Mouse (Mus musculus) forebrain, embryonic 11.5 days (tissue): ENCODE results near the gene Exd1. TPM values are rescaled to one million over a fixed set of nuclear protein-coding genes. Genes with fewer than 3 reads are reported as not detected.

Source experiments
- ATAC-seq: fragments of 200-750 bp; cut with Nextera tagmentation; replicated peaks from 2 replicates; pipeline ENCODE4 v1.8.0; 2017; ENCODE audit warnings: moderate TSS enrichment; ENCODE audit not compliant: low FRiP score
- DNase-seq: peaks from one replicate; pipeline ENCODE4 v3.0.0-alpha.2; 2017; ENCODE audit warnings: low spot score
- H3K27ac ChIP-seq: fragments of 300-500 bp; sonication (generic); 2 replicates; pipeline ENCODE4 v1.5.1; 2014; ENCODE audit warnings: low read depth, low read length
- H3K27me3 ChIP-seq: fragments of 300-500 bp; sonication (generic); 2 replicates; pipeline ENCODE4 v1.6.1; 2014; ENCODE audit warnings: mild to moderate bottlenecking, low read length, mixed read lengths; ENCODE audit not compliant: control insufficient read depth, insufficient read depth
- H3K36me3 ChIP-seq: fragments of 300-500 bp; sonication (generic); 2 replicates; pipeline ENCODE4 v1.6.1; 2014; ENCODE audit warnings: mild to moderate bottlenecking, low read length, moderate library complexity, mixed read lengths; ENCODE audit not compliant: control insufficient read depth, insufficient read depth
- H3K4me1 ChIP-seq: fragments of 300-500 bp; sonication (generic); replicated peaks from 2 replicates; pipeline ENCODE4 v1.6.1; 2014; ENCODE audit warnings: low read length, mixed read lengths; ENCODE audit not compliant: control insufficient read depth, insufficient read depth
- H3K4me2 ChIP-seq: fragments of 300-500 bp; sonication (generic); 2 replicates; pipeline ENCODE4 v1.6.1; 2014; ENCODE audit warnings: low read depth, mild to moderate bottlenecking, low read length, moderate library complexity, mixed read lengths; ENCODE audit not compliant: severe bottlenecking
- H3K4me3 ChIP-seq: fragments of 300-500 bp; sonication (generic); 2 replicates; pipeline ENCODE4 v1.5.1; 2014; ENCODE audit warnings: low read depth, low read length
- H3K9ac ChIP-seq: fragments of 300-500 bp; sonication (generic); 2 replicates; pipeline ENCODE4 v1.6.1; 2014; ENCODE audit warnings: low read length
- H3K9me3 ChIP-seq: fragments of 300-500 bp; sonication (generic); 2 replicates; pipeline ENCODE4 v1.6.1; 2016; ENCODE audit warnings: low read length, mixed read lengths; ENCODE audit not compliant: control insufficient read depth
- WGBS: fragments of 180-500 bp; shearing (Covaris S2); extraction: QIAGEN DNeasy Blood & Tissue Kit; methylation state at CpG from one replicate; pipeline ENCODE4 v1.1.7; 2014; 5-methylcytosine and 5-hydroxymethylcytosine counted together
- polyA plus RNA-seq: library from polyadenylated mRNA; unstranded; fragments of >200 nt; fragmentation: Nextera tagmentation; extraction: Ambion mirVana; gene quantifications from 2 replicates; pipeline ENCODE4 v1.2.1, GENCODE M21; 2014

Gene Exd1
- polyA plus RNA-seq: 0.13 and 0.59 TPM in 2 replicates

GRCm38 (mm10) chr2:119547522-119548370, at the start of gene Exd1, which contains the start of gene Chp1:
Exd1 (minus strand) TSS chr2:119547627.
Chp1 (plus strand) TSS chr2:119547697.
- WGBS: under 1% methylated on average over 57 of the region's 57 CpGs
- Histone ChIP-seq H3K27ac (peak within 1 kb of the TSS; percentile 64), H3K4me1 (peaks cover 3% of the 10 kb centered on the region; the same call in 1 of the 2 replicates), H3K9me3 (no peaks in the 10 kb centered on the region), H3K4me2 (peak within 1 kb of the TSS; percentile 76), H3K36me3 (no peaks in the 10 kb centered on the region), H3K4me3 (peak within 1 kb of the TSS; percentile 72), H3K9ac (peak within 1 kb of the TSS; percentile 79), H3K27me3 (no peaks in the 10 kb centered on the region)
- DNase-seq (peak; percentile 99), ATAC-seq (peak; percentile 99)

GRCm38 (mm10) chr2:119596781-119597330, 49.4 kb upstream of the Exd1 start:
- H3K4me2 ChIP-seq: no peak overlapping the region
- H3K9ac ChIP-seq: no peak overlapping the region
- no peak overlapping the region for H3K4me3 ChIP-seq
- no peak for DNase-seq
- ATAC-seq: no peak
- H3K9me3 ChIP-seq: no peaks in the 10 kb centered on the region
- H3K4me1 ChIP-seq: 0 out of 2 replicates have a peak, but pooled peaks cover 4% of the 10 kb centered on the region
- H3K27ac ChIP-seq: no peak overlapping the region
- 95% methylated on average over 8 of the region's 8 CpGs for WGBS
- peaks cover 9% of the 10 kb centered on the region for H3K36me3 ChIP-seq
- no peaks in the 10 kb centered on the region for H3K27me3 ChIP-seq

- no peak for ATAC-seq
- Histone ChIP-seq H3K4me1 (0 out of 2 replicates have a peak, but pooled peaks cover 4% of the 10 kb centered on the region), H3K4me3 (peak overlapping the region; percentile 94), H3K27me3 (no peaks in the 10 kb centered on the region), H3K36me3 (peaks cover 8% of the 10 kb centered on the region), H3K27ac (no peak overlapping the region), H3K9me3 (no peaks in the 10 kb centered on the region), H3K4me2 (peak overlapping the region; percentile 66), H3K9ac (peak overlapping the region; percentile 96; the same call in 1 of the 2 replicates)
- no peak for DNase-seq
- WGBS: 71% methylated on average over 4 of the region's 4 CpGs
Observed at GRCm38 (mm10) chr2:119595308-119595707, 47.9 kb upstream of the Exd1 start.

GRCm38 (mm10) chr2:119594113-119594981, 46.9 kb upstream of the Exd1 start:
- H3K36me3 ChIP-seq: peaks cover 4% of the 10 kb centered on the region
- H3K27ac ChIP-seq: peak overlapping the region; percentile 78
- peak overlapping the region; percentile 96 for H3K9ac ChIP-seq
- no peaks in the 10 kb centered on the region for H3K9me3 ChIP-seq
- H3K4me2 ChIP-seq: peak overlapping the region; percentile 66
- DNase-seq (peak; percentile 96), ATAC-seq (peak; percentile 97)
- WGBS: under 1% methylated on average over 58 of the region's 61 CpGs
- no peaks in the 10 kb centered on the region for H3K27me3 ChIP-seq
- 0 out of 2 replicates have a peak, but pooled peaks cover 4% of the 10 kb centered on the region for H3K4me1 ChIP-seq
- H3K4me3 ChIP-seq: peak overlapping the region; percentile 94

- H3K4me2 ChIP-seq: peak overlapping the region; percentile 66; the same call in 1 of the 2 replicates
- H3K9ac ChIP-seq: peak overlapping the region; percentile 41
- no peaks in the 10 kb centered on the region for H3K27me3 ChIP-seq
- H3K4me1 ChIP-seq: 0 out of 2 replicates have a peak, but pooled peaks cover 4% of the 10 kb centered on the region
- peak overlapping the region; percentile 94 for H3K4me3 ChIP-seq
- H3K9me3 ChIP-seq: no peaks in the 10 kb centered on the region
- peaks cover 4% of the 10 kb centered on the region for H3K36me3 ChIP-seq
- H3K27ac ChIP-seq: peak overlapping the region; percentile 68
- ATAC-seq (peak; percentile 57), DNase-seq (no peak)
- 11% methylated on average over 7 of the region's 7 CpGs for WGBS
Observed at GRCm38 (mm10) chr2:119593765-119594112, 46.3 kb upstream of the Exd1 start.

- no peak overlapping the region for H3K4me2 ChIP-seq
- no peak for ATAC-seq
- H3K4me1 ChIP-seq: 0 out of 2 replicates have a peak, but pooled peaks cover 4% of the 10 kb centered on the region
- WGBS: 93% methylated on average over 3 of the region's 3 CpGs
- H3K36me3 ChIP-seq: no peaks in the 10 kb centered on the region; the same call in 1 of the 2 replicates
- DNase-seq: no peak
- H3K27ac ChIP-seq: no peak overlapping the region
- no peak overlapping the region for H3K4me3 ChIP-seq
- no peaks in the 10 kb centered on the region for H3K9me3 ChIP-seq
- H3K27me3 ChIP-seq: no peaks in the 10 kb centered on the region
- no peak overlapping the region for H3K9ac ChIP-seq
Observed at GRCm38 (mm10) chr2:119591247-119591646, 43.8 kb upstream of the Exd1 start.

- H3K4me2 ChIP-seq: no peak overlapping the region
- H3K9me3 ChIP-seq: no peaks in the 10 kb centered on the region
- peak; percentile 78 for DNase-seq
- no peaks in the 10 kb centered on the region for H3K36me3 ChIP-seq
- H3K9ac ChIP-seq: no peak overlapping the region
- no peak overlapping the region for H3K27ac ChIP-seq
- no peak overlapping the region for H3K4me3 ChIP-seq
- WGBS: 12% methylated on average over 4 of the region's 4 CpGs
- ATAC-seq: no peak
- no peaks in the 10 kb centered on the region for H3K4me1 ChIP-seq
- no peaks in the 10 kb centered on the region for H3K27me3 ChIP-seq
Observed at GRCm38 (mm10) chr2:119587383-119587782, 40.0 kb upstream of the Exd1 start.

GRCm38 (mm10) chr2:119584282-119584681, 36.9 kb upstream of the Exd1 start:
- H3K9ac ChIP-seq: no peak overlapping the region
- ATAC-seq (no peak), DNase-seq (no peak)
- no peaks in the 10 kb centered on the region for H3K36me3 ChIP-seq
- no peaks in the 10 kb centered on the region for H3K9me3 ChIP-seq
- 89% methylated on average over 8 of the region's 8 CpGs for WGBS
- no peak overlapping the region for H3K4me3 ChIP-seq
- H3K4me2 ChIP-seq: no peak overlapping the region
- no peak overlapping the region for H3K27ac ChIP-seq
- no peaks in the 10 kb centered on the region for H3K27me3 ChIP-seq
- H3K4me1 ChIP-seq: no peaks in the 10 kb centered on the region
